Mouse (Mus musculus) small intestine, adult 2 months (tissue): Measurements from ENCODE around the gene Mis12. TPM values are rescaled to one million over a fixed set of nuclear protein-coding genes. Genes with fewer than 3 reads are reported as not detected.
A peak's percentile ranks its signal among the peaks of the same experiment; 100 is the strongest.

ENCODE experiments used
- H3K27ac ChIP-seq: fragments of 200-500 bp; 2 replicates; pipeline ENCODE4 v1.5.1; 2012; ENCODE audit warnings: low read depth, low read length, control low read depth, inconsistent platforms; ENCODE audit not compliant: insufficient read depth
- H3K27me3 ChIP-seq: fragments of 200-500 bp; 2 replicates; pipeline ENCODE4 v1.6.1; 2012; ENCODE audit warnings: mild to moderate bottlenecking, moderate library complexity, low read length, inconsistent platforms; ENCODE audit not compliant: control insufficient read depth, insufficient read depth
- H3K36me3 ChIP-seq: fragments of 200-500 bp; 2 replicates; pipeline ENCODE4 v1.6.1; 2012; ENCODE audit warnings: mild to moderate bottlenecking, low read length, control low read depth, inconsistent platforms; ENCODE audit not compliant: control insufficient read depth, insufficient read depth
- H3K4me1 ChIP-seq: fragments of 200-500 bp; 2 replicates; pipeline ENCODE4 v1.6.1; 2012; ENCODE audit warnings: low read length, inconsistent platforms, mixed read lengths; ENCODE audit not compliant: control insufficient read depth, insufficient read depth, insufficient read length
- H3K4me3 ChIP-seq: fragments of 200-500 bp; 2 replicates; pipeline ENCODE4 v1.5.1; 2012; ENCODE audit warnings: low read depth, mild to moderate bottlenecking, control low read depth, inconsistent platforms, low read length, moderate library complexity
- CTCF ChIP-seq: fragments of 200-500 bp; IDR thresholded peaks from 2 replicates; pipeline ENCODE4 v1.5.1; 2012; ENCODE audit warnings: low read depth, mild to moderate bottlenecking, control low read depth, inconsistent platforms, low read length, moderate library complexity, mixed read lengths; ENCODE audit not compliant: insufficient replicate concordance, insufficient read length; ENCODE audit errors: extremely low read depth
- POLR2A ChIP-seq: fragments of 200-500 bp; IDR thresholded peaks from 2 replicates; pipeline ENCODE4 v1.6.1; 2012; ENCODE audit warnings: low read depth, mild to moderate bottlenecking, control low read depth, inconsistent platforms, low read length, moderate library complexity
- WGBS: fragments of 180-500 bp; shearing (Covaris S2); methylation state at CpG from one replicate; pipeline ENCODE4 v1.1.7; 2018; 5-methylcytosine and 5-hydroxymethylcytosine counted together
- polyA plus RNA-seq: library from polyadenylated mRNA; depleted of rRNA; stranded (reverse); fragments of >200 nt; gene quantifications from 2 replicates; pipeline ENCODE4 v1.2.3, GENCODE M21; 2012; rRNA removed

Mis12 gene
- polyA plus RNA-seq, 1 experiment: 1.5 TPM

DNA sequence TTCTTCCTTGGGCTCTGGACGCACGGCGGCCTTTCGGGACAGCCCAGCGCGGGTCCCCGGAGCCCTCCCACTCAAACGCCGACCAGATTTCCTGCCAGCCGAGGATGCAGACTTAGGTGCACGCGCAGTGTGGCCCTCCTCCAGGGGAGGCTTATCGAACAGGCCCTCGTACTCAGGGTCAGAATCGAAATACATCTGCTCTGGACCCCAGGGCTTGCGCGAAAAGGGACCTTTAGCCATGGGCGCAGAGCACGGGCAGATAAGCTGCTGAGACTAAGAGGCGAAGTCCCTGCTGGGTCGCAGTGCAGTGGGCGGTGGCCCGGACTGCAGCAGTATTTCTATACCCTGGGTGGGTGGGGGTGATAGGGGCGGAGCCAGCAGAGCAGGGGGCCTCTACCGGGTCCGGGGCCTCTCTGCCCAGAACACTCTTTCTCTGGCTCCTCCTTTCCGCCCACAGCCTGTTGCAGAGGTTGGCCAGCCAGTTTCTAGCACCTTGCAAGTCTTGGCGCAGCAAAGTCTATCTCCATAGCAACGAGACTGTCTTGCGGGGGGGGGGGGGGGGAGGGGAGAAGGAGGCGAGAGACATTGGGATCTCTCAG, 13.9 kb downstream of the Mis12 start, which contains the start of gene 6330403K07Rik:
Gene 6330403K07Rik, minus strand, starts transcription at position 351 of the 599 bp plus-strand sequence.
- no peak for TF ChIP-seq CTCF
- TF ChIP-seq POLR2A: no peak
- peak within 1 kb of the TSS; percentile 37 for H3K4me3 ChIP-seq
- H3K36me3 ChIP-seq: peaks cover 1% of the 10 kb centered on the region; the same call in 1 of the 2 replicates
- 2% methylated on average over 31 of the region's 31 CpGs for WGBS
- no peak within 1 kb of the TSS for H3K27ac ChIP-seq
- H3K27me3 ChIP-seq: peaks cover 3% of the 10 kb centered on the region; the same call in 1 of the 2 replicates
- H3K4me1 ChIP-seq: no peaks in the 10 kb centered on the region

DNA sequence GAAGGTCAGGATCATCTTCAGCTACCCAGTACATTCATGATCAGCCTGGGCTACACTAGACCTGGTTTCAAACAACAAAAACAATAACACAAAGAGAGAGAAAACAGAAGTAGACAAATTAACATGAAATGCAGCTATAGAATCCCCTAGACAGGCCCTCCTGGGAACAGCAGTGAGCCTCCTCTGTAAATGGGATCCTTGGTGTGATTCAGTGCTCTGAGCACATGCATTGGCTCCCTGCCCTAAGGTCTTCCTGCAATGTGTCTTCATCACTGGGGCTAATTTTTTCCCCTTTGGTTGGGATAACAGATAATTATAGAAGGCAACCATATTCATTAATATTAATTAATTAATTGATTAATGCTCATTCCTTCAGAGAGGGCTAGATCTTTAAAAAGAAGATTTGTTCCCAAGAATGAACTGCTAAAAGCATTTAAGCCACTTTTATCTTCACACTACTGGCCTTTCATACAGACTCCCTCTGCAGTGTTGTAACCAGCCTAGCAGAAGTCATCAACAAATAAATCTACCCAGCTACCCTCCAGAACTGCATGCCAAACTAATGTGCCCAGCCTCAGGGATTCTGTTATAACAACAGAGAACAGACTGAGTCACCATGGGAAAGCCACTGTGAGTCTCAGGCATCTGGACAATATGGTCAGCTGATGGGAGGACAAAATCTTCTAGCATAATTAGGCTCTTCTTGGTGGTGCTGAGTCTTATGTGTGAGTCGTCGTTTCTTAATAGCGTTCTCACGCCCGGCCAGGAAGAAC, 20.3 kb downstream of the Mis12 start:
- TF ChIP-seq CTCF (no peak), POLR2A (no peak)
- Histone ChIP-seq H3K27ac (no peak overlapping the region), H3K4me1 (no peaks in the 10 kb centered on the region), H3K36me3 (no peaks in the 10 kb centered on the region), H3K4me3 (no peak overlapping the region), H3K27me3 (no peaks in the 10 kb centered on the region)
- WGBS: 98% methylated on average over 5 of the region's 5 CpGs

DNA sequence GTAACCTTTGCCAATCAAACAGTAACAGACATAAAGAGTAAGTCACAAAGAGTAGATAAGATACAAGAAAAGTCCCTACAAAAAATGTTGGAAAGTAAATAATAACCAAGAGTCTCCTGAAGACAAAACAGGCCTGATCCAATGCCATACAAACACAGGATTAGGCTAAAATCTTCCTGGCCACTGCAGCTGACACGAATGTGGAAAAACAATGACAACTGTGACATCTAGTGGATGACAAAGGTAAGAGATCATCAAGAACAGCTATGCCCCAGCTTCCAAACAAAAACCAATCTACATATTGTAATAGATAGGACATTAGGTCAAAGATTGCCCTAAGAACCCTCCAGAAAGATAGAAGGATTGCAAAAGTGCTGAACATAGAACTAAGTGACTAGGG, 33.1 kb downstream of the Mis12 start:
- Histone ChIP-seq H3K36me3 (no peaks in the 10 kb centered on the region), H3K4me3 (no peak overlapping the region), H3K27me3 (no peaks in the 10 kb centered on the region), H3K27ac (no peak overlapping the region), H3K4me1 (no peaks in the 10 kb centered on the region)
- 5% methylated on average over 1 of the region's 1 CpGs for WGBS
- no peak for TF ChIP-seq CTCF
- no peak for TF ChIP-seq POLR2A

DNA sequence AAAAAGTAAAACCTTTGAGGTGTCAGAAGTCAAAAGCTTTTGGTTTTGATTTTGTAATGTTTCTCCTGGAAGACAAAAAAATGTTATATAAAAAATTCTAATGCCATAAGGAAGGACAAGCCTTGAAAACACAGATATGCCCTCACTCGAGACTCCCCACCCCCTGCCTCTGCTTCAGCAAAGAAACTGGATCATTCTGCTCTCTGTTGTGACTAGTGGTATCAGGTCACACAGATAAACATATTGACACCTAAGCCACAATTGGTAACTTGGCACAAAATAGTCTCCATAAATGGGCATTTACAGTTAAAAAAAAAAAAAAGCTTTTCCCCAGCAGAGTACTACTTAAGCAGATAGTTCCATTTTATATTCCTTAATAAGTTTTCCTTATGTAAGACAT, 56.9 kb downstream of the Mis12 start:
- Histone ChIP-seq H3K36me3 (no peaks in the 10 kb centered on the region), H3K4me1 (no peaks in the 10 kb centered on the region), H3K27me3 (no peaks in the 10 kb centered on the region), H3K4me3 (no peak overlapping the region), H3K27ac (no peak overlapping the region)
- TF ChIP-seq POLR2A: no peak
- TF ChIP-seq CTCF: no peak
- 59% methylated on average over 1 of the region's 1 CpGs for WGBS

Other genes with a start within 250 kb of the Mis12 start
- gene Scimp, start 207.0 kb upstream of the Mis12 start, polyA plus RNA-seq: 0.70 and 0.94 TPM in 2 replicates
- 1.1 and 1.7 TPM in 2 replicates for gene Rabep1, start 174.8 kb upstream of the Mis12 start, polyA plus RNA-seq
- 4.3 and 7.6 TPM in 2 replicates for gene Nup88, start 49.6 kb upstream of the Mis12 start, polyA plus RNA-seq
- gene Rpain, start 49.4 kb upstream of the Mis12 start, polyA plus RNA-seq: 6.5 and 8.1 TPM in 2 replicates
- gene C1qbp, start 36.6 kb upstream of the Mis12 start, polyA plus RNA-seq: 125 and 165 TPM in 2 replicates
- 3.9 and 8.2 TPM in 2 replicates for gene Dhx33, start 15.2 kb upstream of the Mis12 start, polyA plus RNA-seq
- 1.9 and 4.2 TPM in 2 replicates for gene Derl2, start 230 bp downstream of the Mis12 start, polyA plus RNA-seq
- 0.39 and 0.85 TPM in 2 replicates for gene 6330403K07Rik, start 13.9 kb downstream of the Mis12 start, polyA plus RNA-seq
- gene Nlrp1a, start 125.1 kb downstream of the Mis12 start, polyA plus RNA-seq: 0.04 TPM in 1 of 2 replicates, not detected in the other
- gene Nlrp1b, start 211.1 kb downstream of the Mis12 start, polyA plus RNA-seq: 0.05 and 1.4 TPM in 2 replicates